Mouse (Mus musculus) left cerebral cortex, adult 8-10 months (tissue): Measurements from ENCODE around the gene Sphkap. TPM values are rescaled to one million over a fixed set of nuclear protein-coding genes. Genes with fewer than 3 reads are reported as not detected.

Experiments used
- DNase-seq, 2 experiments: peaks; one replicate each; pipeline ENCODE4 v3.0.0; 2022; ENCODE audit warnings: low spot score in 2 of 2
- total RNA-seq, 4 experiments: library from RNA; stranded (reverse); gene quantifications; 2 replicates each; pipeline ENCODE4 v1.2.4; 2022

Sphkap gene
- total RNA-seq, 4 experiments from 2014 or later = 118 to 157 (median 139) TPM

GRCm38 (mm10) chr1:83297137-83298076 is 110.6 kb downstream of the Sphkap start:
- no peak for DNase-seq

GRCm38 (mm10) chr1:83285866-83286265 is 122.1 kb downstream of the Sphkap start:
- no peak for DNase-seq

GRCm38 (mm10) chr1:83277044-83277443 is 131.0 kb downstream of the Sphkap start:
- DNase-seq = peak; percentile 25 to 64

GRCm38 (mm10) chr1:83276637-83277036 is 131.4 kb downstream of the Sphkap start:
- DNase-seq = no peak

- DNase-seq = no peak
These were observed 156.3 kb downstream of the Sphkap start for GRCm38 (mm10) chr1:83251746-83252145.

- no peak for DNase-seq
These were observed 159.7 kb downstream of the Sphkap start for GRCm38 (mm10) chr1:83248235-83248746.

- no peak for DNase-seq
These were observed 180.1 kb downstream of the Sphkap start for GRCm38 (mm10) chr1:83227946-83228345.

- DNase-seq = no peak
These were observed 183.5 kb downstream of the Sphkap start for GRCm38 (mm10) chr1:83224423-83224960.

GRCm38 (mm10) chr1:83223072-83223471 is 184.9 kb downstream of the Sphkap start:
- DNase-seq = no peak

GRCm38 (mm10) chr1:83218260-83218659 is 189.7 kb downstream of the Sphkap start:
- no peak for DNase-seq

- no peak for DNase-seq
These were observed 198.0 kb downstream of the Sphkap start for GRCm38 (mm10) chr1:83209981-83210380.

Other genes starting within 250 kb of the Sphkap start
- under 1 TPM in 2 of 4 experiments, not detected in 2; 0.27 to 0.77 TPM for gene Daw1, start 248.4 kb downstream of the Sphkap start, total RNA-seq